Comparison of ENCODE assay signal across 11 mouse cellular contexts in the genomic region with DNA sequence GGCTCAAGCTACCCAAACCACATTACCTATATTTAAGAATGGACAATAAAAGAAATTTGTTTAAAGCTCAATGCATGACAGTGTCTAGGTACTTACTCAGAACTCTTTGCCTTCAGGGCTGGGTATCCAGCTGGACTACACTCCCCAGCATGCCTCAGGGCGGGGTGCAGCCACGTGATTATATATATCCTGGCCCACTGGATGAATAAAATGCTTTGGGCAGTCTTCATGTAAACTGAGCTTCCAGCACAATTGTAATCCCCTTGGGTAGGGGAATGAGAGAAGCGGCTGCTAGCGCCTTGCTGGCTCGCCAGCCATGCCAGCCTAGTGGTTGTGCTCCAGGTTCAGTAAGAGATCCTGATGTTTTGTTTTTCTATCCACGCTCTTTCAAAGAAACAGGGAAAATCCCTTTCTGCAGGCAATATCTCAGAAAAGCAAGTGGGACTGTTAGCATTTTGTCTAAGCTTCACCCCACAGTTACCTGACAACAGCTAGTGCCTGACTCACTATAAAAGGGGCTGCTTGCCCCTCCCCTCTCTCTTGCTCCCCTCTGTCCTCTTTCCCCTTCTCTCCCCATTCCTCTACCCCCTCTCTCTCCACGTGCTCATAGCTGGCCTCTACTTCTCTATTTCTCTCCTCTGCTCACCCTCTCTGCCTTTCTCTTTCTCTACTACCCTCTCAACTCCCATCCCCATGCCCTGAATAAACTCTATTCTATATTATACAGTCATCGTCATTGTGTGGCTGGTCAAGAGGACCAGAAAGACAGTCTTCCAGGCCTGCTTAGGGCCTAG.
DNase-seq lines count a peak whose midpoint lies in the region; ATAC-seq and TF ChIP-seq lines count a peak whose summit lies in the region.
"Had no signal": no experiment of that assay in that cellular context is flagged by ENCODE, and none has a peak within 500 bp of the region (broad histone marks: within the 10 kb centered on the region; RNA-seq: fewer than 3 reads in every experiment).

No protein-coding gene starts in this region.

- no peak for ATAC-seq in intestine, embryonic 14.5 days (replicated peaks; ENCODE audit: low FRiP score, low TSS enrichment, low read depth)
- ATAC-seq in intestine, postnatal 0 days: no peak
- peak; percentile 77 for ATAC-seq in forebrain, embryonic 16.5 days
- ATAC-seq in midbrain, embryonic 12.5 days (ENCODE audit: low FRiP score, low read depth): peak; percentile 52; the same call in 1 of the 2 replicates
- ATAC-seq: liver, postnatal 0 days had no signal

- H3K4me1 ChIP-seq in intestine, embryonic 14.5 days (replicated peaks; ENCODE audit: control insufficient read depth, insufficient read depth, low read length): peaks cover 7% of the 10 kb centered on the region; the same call in 1 of the 2 replicates
- H3K4me1 ChIP-seq in intestine, postnatal 0 days (replicated peaks; ENCODE audit: control insufficient read depth, insufficient read depth, low read length): no peaks in the 10 kb centered on the region
- no peaks in the 10 kb centered on the region for H3K4me1 ChIP-seq in forebrain, embryonic 16.5 days (replicated peaks; ENCODE audit: control insufficient read depth, insufficient read depth, low read length)
- H3K4me1 ChIP-seq in midbrain, embryonic 12.5 days: no peaks in the 10 kb centered on the region

- no peak for TF ChIP-seq CTCF in intestine, postnatal 0 days (IDR thresholded peaks at IDR 0.05; ENCODE audit: low read depth)

- no peak overlapping the region for H3K4me3 ChIP-seq in intestine, embryonic 14.5 days (ENCODE audit: low read depth, low read length)
- no peak overlapping the region for H3K4me3 ChIP-seq in intestine, postnatal 0 days (ENCODE audit: low read depth, low read length)
- no peak overlapping the region for H3K4me3 ChIP-seq in forebrain, embryonic 16.5 days (replicated peaks; ENCODE audit: low read length)
- H3K4me3 ChIP-seq in midbrain, embryonic 12.5 days: no peak overlapping the region
- H3K4me3 ChIP-seq: erythroblast, embryonic 14.5 days had no signal

- no peaks in the 10 kb centered on the region for H3K9me3 ChIP-seq in intestine, embryonic 14.5 days (ENCODE audit: control insufficient read depth, low read length)
- no peaks in the 10 kb centered on the region for H3K9me3 ChIP-seq in intestine, postnatal 0 days (ENCODE audit: control insufficient read depth)
- H3K9me3 ChIP-seq in forebrain, embryonic 16.5 days (ENCODE audit: control insufficient read depth, low read length): no peaks in the 10 kb centered on the region
- no peaks in the 10 kb centered on the region for H3K9me3 ChIP-seq in midbrain, embryonic 12.5 days

- H3K9ac ChIP-seq in intestine, embryonic 14.5 days (ENCODE audit: low read length): no peak overlapping the region
- H3K9ac ChIP-seq in intestine, postnatal 0 days (ENCODE audit: low read depth, low read length): no peak overlapping the region
- no peak overlapping the region for H3K9ac ChIP-seq in forebrain, embryonic 16.5 days (replicated peaks; ENCODE audit: low read depth, low read length)
- no peak overlapping the region for H3K9ac ChIP-seq in midbrain, embryonic 12.5 days (replicated peaks)
- H3K9ac ChIP-seq: liver, postnatal 0 days had no signal

- H3K27me3 ChIP-seq in intestine, embryonic 14.5 days (replicated peaks; ENCODE audit: control insufficient read depth, insufficient read depth, low read length): no peaks in the 10 kb centered on the region
- no peaks in the 10 kb centered on the region for H3K27me3 ChIP-seq in intestine, postnatal 0 days (replicated peaks; ENCODE audit: control insufficient read depth, insufficient read depth, low read length)
- H3K27me3 ChIP-seq in forebrain, embryonic 16.5 days (replicated peaks; ENCODE audit: control insufficient read depth, insufficient read depth, low read length): no peaks in the 10 kb centered on the region
- H3K27me3 ChIP-seq in midbrain, embryonic 12.5 days: no peaks in the 10 kb centered on the region

- H3K27ac ChIP-seq in intestine, embryonic 14.5 days (ENCODE audit: low read depth): no peak overlapping the region
- no peak overlapping the region for H3K27ac ChIP-seq in intestine, postnatal 0 days (ENCODE audit: low read depth, low read length)
- H3K27ac ChIP-seq in forebrain, embryonic 16.5 days (ENCODE audit: low read length): no peak overlapping the region
- H3K27ac ChIP-seq in midbrain, embryonic 12.5 days (replicated peaks): no peak overlapping the region

- H3K4me2 ChIP-seq in intestine, embryonic 14.5 days (ENCODE audit: low read length): no peak overlapping the region
- no peak overlapping the region for H3K4me2 ChIP-seq in intestine, postnatal 0 days (replicated peaks; ENCODE audit: low read depth)
- no peak overlapping the region for H3K4me2 ChIP-seq in forebrain, embryonic 16.5 days (ENCODE audit: low read length)
- H3K4me2 ChIP-seq in midbrain, embryonic 12.5 days (replicated peaks): no peak overlapping the region

- H3K36me3 ChIP-seq in intestine, embryonic 14.5 days (ENCODE audit: control insufficient read depth, insufficient read depth, low read length): no peaks in the 10 kb centered on the region
- H3K36me3 ChIP-seq in intestine, postnatal 0 days (ENCODE audit: control insufficient read depth, insufficient read depth): no peaks in the 10 kb centered on the region
- no peaks in the 10 kb centered on the region for H3K36me3 ChIP-seq in forebrain, embryonic 16.5 days (ENCODE audit: control insufficient read depth, insufficient read depth)
- H3K36me3 ChIP-seq in midbrain, embryonic 12.5 days: no peaks in the 10 kb centered on the region

- 73% methylated on average over 8 of the region's 8 CpGs for WGBS in intestine, embryonic 14.5 days
- 63% methylated on average over 8 of the region's 8 CpGs for WGBS in intestine, postnatal 0 days
- 64% methylated on average over 8 of the region's 8 CpGs for WGBS in forebrain, embryonic 16.5 days
- 69% methylated on average over 8 of the region's 8 CpGs for WGBS in midbrain, embryonic 12.5 days

- peak; percentile 48 for DNase-seq in intestine, embryonic 14.5 days (ENCODE audit: low spot score)
- peak; percentile 33 for DNase-seq in R1 (ENCODE audit: low read depth, low spot score)
- no peak for DNase-seq in layer of hippocampus, postnatal 10 days (ENCODE audit: low spot score in 2 of 2)
- no peak for DNase-seq in left cerebral cortex, adult 11 months (ENCODE audit: low spot score)
- no peak for DNase-seq in ovary, postnatal 36 days (ENCODE audit: low spot score)
- DNase-seq: right cerebral cortex, postnatal 25 days had no signal

Comparison
In these comparisons a context has a peak if more than half of its experiments do, and no peak if none do; other contexts are left out.
1. ATAC-seq: peak in forebrain, embryonic 16.5 days (single experiment) and midbrain, embryonic 12.5 days (single experiment); none in intestine, embryonic 14.5 days (single experiment) and intestine, postnatal 0 days (single experiment).
2. DNase-seq: peak in intestine, embryonic 14.5 days (single experiment) and R1 (single experiment); none in layer of hippocampus, postnatal 10 days (0 of 2), left cerebral cortex, adult 11 months (single experiment) and ovary, postnatal 36 days (single experiment).